Mouse (Mus musculus): ENCODE measurements at regions not wholly inside any gene's neighbourhood (a gene's known extent, or its start where the extent isn't known, plus 50 kb on each side); places are given as distances from the start of the nearest gene placed in this dataset.

DNA sequence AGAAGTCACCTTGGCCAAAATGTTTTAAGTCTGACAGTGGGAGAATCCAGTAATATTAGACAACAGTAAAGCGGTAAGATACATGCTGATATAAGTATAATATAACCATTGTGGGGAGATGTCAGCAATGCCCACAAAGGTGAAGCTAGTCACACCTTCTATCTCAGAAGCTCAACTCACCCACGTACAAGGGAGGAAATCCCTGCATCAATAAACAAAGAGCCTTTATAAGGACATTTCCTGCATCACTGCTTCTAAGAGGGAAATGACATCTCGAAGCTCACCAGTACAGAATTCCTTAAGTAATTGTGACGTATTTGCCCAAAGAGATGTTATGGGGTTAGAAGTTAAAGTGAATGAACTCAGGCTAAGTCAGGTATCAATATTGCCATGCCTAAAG, 186.3 kb upstream of the Lpp start:
- Histone ChIP-seq H3K36me3 (replicated peaks; ENCODE audit: low read length) (no peaks in the 10 kb centered on the region), H3K4me3 (replicated peaks) (no peak overlapping the region), H3K27me3 (replicated peaks) (peaks cover 30% of the 10 kb centered on the region), H3K9me3 (no peaks in the 10 kb centered on the region), H3K4me1 (peaks cover 29% of the 10 kb centered on the region)
- no peak for TF ChIP-seq GATA1 (IDR thresholded peaks at IDR 0.05; ENCODE audit: borderline replicate concordance, low read length)
- no peak for TF ChIP-seq FLI1 (IDR thresholded peaks at IDR 0.05; ENCODE audit: low read length)

DNA sequence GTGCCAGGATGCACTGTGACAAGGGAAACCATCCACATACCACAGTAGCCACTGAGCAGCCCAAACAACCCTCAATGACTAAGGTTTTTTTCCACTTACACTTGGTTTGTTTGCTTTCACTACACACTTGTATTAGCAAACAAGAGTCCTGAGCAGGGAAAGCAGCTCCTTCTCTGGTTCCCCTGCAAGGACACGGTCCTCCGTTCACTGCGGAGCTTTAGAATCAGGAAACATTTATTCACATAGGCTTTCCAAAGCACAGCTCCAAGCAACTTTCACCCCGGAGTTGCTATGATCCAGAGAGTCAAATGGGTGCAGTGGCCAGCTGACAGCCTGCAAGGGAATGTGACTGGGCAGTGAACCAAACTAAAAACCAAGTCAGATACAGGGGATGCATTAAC, 186.8 kb upstream of the Lpp start:
- Histone ChIP-seq H3K4me3 (replicated peaks) (no peak overlapping the region), H3K36me3 (replicated peaks; ENCODE audit: low read length) (no peaks in the 10 kb centered on the region), H3K4me1 (peaks cover 29% of the 10 kb centered on the region), H3K9me3 (no peaks in the 10 kb centered on the region), H3K27me3 (replicated peaks) (peaks cover 34% of the 10 kb centered on the region)
- TF ChIP-seq FLI1 (IDR thresholded peaks at IDR 0.05; ENCODE audit: low read length): no peak
- no peak for TF ChIP-seq GATA1 (IDR thresholded peaks at IDR 0.05; ENCODE audit: borderline replicate concordance, low read length)

DNA sequence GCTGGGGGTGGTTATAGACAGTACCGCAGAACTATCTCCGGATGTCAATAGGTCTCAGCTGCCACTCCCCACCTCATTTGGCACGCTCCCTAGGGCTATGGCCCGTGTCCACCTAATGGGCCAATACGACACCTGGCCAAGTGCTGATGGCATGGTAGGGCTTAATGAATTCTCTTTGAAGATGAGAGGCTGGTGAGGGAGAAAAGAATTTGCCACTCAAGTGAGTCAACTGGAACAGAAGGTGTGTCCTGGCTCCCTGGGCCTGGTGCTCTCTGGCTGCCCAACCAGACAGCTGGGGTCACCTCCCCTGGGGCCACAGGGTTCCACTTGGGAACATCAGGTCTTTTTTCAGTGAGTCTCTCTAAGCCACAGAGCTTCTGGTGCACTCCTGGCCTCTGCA, 187.7 kb upstream of the Lpp start:
- Histone ChIP-seq H3K4me3 (replicated peaks) (no peak overlapping the region), H3K27me3 (replicated peaks) (peaks cover 35% of the 10 kb centered on the region), H3K4me1 (peaks cover 29% of the 10 kb centered on the region), H3K9me3 (no peaks in the 10 kb centered on the region), H3K36me3 (replicated peaks; ENCODE audit: low read length) (no peaks in the 10 kb centered on the region)
- TF ChIP-seq GATA1 (IDR thresholded peaks at IDR 0.05; ENCODE audit: borderline replicate concordance, low read length) (no peak), FLI1 (IDR thresholded peaks at IDR 0.05; ENCODE audit: low read length) (no peak)

DNA sequence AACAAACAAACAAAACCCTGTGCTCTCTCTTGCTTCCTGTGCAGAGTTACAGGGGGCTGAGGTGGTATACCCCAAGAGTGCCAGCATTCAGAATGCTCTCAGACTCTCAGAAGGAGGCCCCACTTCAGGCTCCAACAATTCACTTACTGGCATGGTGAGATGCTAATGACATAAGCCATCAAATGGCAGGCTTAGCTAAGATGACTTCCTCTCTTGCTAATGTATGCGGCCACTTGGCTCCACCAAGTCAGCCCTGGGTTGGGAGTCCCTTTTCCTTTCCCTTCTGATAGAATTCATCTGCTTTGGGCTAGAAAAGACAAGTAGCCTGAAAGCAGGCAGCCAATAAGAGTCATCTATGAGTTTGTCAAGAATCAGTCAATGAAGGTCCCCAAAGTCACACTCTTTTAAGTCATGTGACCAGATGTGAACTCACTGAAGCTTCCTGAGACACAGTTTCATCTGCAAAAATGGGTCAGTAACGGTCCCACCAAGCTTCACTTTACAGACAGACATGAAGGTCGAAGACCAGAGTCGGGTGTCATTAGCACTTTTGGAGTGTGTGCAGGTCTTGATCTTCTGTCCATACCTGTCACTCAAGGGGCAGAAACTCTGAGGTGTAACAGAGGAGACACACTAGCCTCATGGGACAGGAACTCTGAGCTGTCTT, 189.1 kb upstream of the Lpp start:
- H3K4me3 ChIP-seq (replicated peaks): no peak overlapping the region
- no peaks in the 10 kb centered on the region for H3K36me3 ChIP-seq (replicated peaks; ENCODE audit: low read length)
- peaks cover 34% of the 10 kb centered on the region for H3K27me3 ChIP-seq (replicated peaks)
- no peaks in the 10 kb centered on the region for H3K9me3 ChIP-seq
- peaks cover 29% of the 10 kb centered on the region for H3K4me1 ChIP-seq
- TF ChIP-seq FLI1 (IDR thresholded peaks at IDR 0.05; ENCODE audit: low read length) (no peak), GATA1 (IDR thresholded peaks at IDR 0.05; ENCODE audit: borderline replicate concordance, low read length) (no peak)

DNA sequence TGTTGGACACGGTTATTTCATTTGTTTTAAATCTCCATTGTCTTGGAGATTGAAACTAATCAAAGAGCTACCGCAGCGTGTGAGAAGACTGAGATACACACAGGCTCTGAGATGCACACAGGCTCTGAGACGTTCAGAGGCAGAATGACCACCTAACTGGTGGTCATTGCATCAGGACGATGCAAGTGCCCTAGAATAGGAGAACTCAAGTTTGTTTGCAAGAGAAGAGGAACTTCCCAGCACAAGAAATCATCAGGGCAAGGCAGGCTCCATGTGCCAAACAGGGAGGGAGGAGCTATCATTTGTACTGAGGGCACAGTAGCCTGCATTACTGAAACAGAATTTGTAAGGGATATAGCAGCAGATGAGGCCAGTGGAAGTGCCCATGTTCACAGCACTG, 190.7 kb upstream of the Lpp start:
- TF ChIP-seq GATA1 (IDR thresholded peaks at IDR 0.05; ENCODE audit: borderline replicate concordance, low read length): no peak
- TF ChIP-seq FLI1 (IDR thresholded peaks at IDR 0.05; ENCODE audit: low read length): no peak
- H3K4me1 ChIP-seq: peaks cover 28% of the 10 kb centered on the region
- no peak overlapping the region for H3K4me3 ChIP-seq (replicated peaks)
- H3K27me3 ChIP-seq (replicated peaks): peaks cover 24% of the 10 kb centered on the region
- H3K36me3 ChIP-seq (replicated peaks; ENCODE audit: low read length): no peaks in the 10 kb centered on the region
- H3K9me3 ChIP-seq: no peaks in the 10 kb centered on the region

DNA sequence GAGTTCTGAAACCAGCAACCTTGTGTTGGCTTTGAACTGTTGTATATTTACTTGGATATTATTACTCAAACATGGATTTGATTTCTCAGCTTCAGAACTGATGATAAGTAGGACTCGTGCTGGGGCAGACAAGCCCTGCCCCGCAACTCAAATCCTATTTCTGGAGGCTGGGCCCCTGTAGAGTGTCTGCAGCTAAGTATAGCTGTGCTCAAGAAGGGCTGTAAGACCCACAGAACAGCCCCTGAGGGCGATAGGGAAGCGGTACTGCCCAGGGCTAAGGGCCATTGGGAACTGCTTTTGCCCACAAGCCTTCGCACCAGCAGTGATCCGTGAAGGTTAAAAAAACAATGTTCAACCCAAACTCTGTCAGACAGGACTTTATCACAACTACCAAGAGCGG, 191.9 kb upstream of the Lpp start:
- H3K4me1 ChIP-seq: peaks cover 23% of the 10 kb centered on the region
- H3K9me3 ChIP-seq: no peaks in the 10 kb centered on the region
- TF ChIP-seq GATA1 (IDR thresholded peaks at IDR 0.05; ENCODE audit: borderline replicate concordance, low read length) (no peak), FLI1 (IDR thresholded peaks at IDR 0.05; ENCODE audit: low read length) (no peak)
- H3K4me3 ChIP-seq (replicated peaks): no peak overlapping the region
- no peaks in the 10 kb centered on the region for H3K36me3 ChIP-seq (replicated peaks; ENCODE audit: low read length)
- H3K27me3 ChIP-seq (replicated peaks): peaks cover 26% of the 10 kb centered on the region

DNA sequence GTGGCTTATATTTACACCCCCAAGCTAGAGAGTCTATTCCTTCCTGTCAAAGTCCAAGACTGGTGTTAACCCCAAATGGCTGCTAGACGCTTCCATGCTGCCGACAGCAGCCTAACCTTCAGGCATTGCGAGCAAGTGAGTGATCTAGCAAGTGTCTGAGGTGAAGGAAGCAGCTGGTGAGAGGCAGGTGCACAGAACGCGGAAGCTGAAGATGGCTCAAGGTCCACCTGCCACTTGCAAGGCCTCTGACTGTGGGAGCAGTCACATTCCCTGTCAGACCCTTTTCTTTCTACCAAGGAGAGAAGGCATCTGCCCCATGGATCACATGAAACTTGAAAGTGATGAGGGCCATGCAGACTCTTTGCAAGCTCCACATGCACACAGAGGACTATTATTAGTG, 193.1 kb upstream of the Lpp start:
- Histone ChIP-seq H3K27me3 (replicated peaks) (peaks cover 25% of the 10 kb centered on the region), H3K4me1 (peaks cover 10% of the 10 kb centered on the region), H3K9me3 (no peaks in the 10 kb centered on the region), H3K4me3 (replicated peaks) (no peak overlapping the region), H3K36me3 (replicated peaks; ENCODE audit: low read length) (no peaks in the 10 kb centered on the region)
- TF ChIP-seq FLI1 (IDR thresholded peaks at IDR 0.05; ENCODE audit: low read length) (no peak), GATA1 (IDR thresholded peaks at IDR 0.05; ENCODE audit: borderline replicate concordance, low read length) (no peak)

DNA sequence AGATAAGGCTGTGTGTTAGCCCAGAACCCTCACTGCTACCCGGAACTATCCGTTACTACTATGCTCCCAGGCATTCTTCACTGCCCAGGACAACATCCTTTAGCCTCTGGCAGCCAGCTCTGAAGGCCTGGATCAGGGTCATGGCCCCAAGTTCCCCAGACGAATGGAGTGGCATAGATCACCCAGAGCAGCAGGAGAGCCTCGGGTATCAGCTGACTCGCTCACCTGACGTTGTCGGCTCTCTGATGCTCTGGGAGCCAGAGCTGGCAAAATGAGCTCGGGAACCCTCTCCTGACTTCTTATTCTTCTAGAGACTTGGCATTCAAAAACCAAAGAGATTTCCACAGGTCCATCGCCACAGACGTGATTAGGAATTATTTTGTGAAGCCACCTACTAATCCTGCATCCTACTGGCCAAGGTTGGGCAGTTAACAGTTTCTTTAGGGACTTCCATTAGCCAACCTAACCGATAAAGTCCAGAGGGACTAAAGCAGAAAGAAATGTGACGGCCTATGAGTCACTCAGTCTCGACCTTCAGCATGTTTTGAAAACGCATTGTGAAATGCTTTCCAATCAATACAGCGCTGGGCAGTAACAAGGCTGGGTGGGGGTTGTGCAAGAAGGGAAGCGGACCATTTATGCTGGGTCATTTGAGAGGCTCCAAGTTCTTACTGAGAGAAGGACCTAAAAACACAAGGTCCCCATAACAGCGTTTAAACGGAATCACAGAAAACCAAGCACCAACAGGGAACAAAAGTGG, 193.7 kb upstream of the Lpp start:
- Histone ChIP-seq H3K36me3 (replicated peaks; ENCODE audit: low read length) (no peaks in the 10 kb centered on the region), H3K4me1 (peaks cover 7% of the 10 kb centered on the region), H3K9me3 (no peaks in the 10 kb centered on the region), H3K4me3 (replicated peaks) (no peak overlapping the region), H3K27me3 (replicated peaks) (peaks cover 26% of the 10 kb centered on the region)
- TF ChIP-seq FLI1 (IDR thresholded peaks at IDR 0.05; ENCODE audit: low read length) (no peak), GATA1 (IDR thresholded peaks at IDR 0.05; ENCODE audit: borderline replicate concordance, low read length) (no peak)

DNA sequence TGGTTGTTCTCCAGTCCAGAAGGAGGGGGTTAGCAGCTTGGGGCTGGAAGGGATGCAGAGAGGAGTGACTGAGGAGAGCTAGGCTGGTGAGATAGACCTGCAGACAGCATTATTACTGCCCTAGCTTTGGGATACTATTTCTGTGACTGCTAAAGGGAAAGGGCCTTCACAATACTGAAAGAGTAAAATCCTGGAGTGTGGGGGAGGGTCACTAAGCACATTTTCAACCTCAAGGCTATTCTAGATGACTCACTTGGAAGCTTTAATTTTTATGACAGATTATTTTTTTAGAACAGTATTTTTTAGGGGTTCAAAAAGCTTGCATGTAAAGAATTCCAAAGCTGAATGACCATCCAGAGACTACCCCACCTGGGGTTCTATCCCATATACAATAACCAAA, 195.0 kb upstream of the Lpp start:
- no peaks in the 10 kb centered on the region for H3K36me3 ChIP-seq (replicated peaks; ENCODE audit: low read length)
- no peaks in the 10 kb centered on the region; the same call in 1 of the 2 replicates for H3K4me1 ChIP-seq
- H3K27me3 ChIP-seq (replicated peaks): peaks cover 28% of the 10 kb centered on the region
- TF ChIP-seq GATA1 (IDR thresholded peaks at IDR 0.05; ENCODE audit: borderline replicate concordance, low read length): no peak
- no peak for TF ChIP-seq FLI1 (IDR thresholded peaks at IDR 0.05; ENCODE audit: low read length)
- no peaks in the 10 kb centered on the region for H3K9me3 ChIP-seq
- H3K4me3 ChIP-seq (replicated peaks): no peak overlapping the region

DNA sequence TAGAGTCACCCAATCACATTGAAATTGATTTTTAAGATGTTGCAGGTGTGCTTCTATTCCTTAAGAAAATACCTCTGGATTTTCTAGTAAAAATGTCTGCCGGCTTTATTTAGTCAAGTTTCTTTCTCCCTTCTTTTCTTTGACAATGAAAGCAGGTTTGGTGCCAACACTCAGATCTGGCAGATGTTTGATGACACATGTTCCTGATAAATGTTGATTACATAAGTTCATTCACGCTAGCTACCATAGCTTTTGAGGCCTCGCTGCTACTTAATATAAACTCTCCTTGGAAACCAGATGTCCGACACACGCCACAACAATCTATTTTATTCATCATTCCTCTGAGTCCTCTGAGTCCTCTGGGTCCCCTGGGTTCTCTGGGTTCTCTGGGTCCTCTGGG, 195.7 kb upstream of the Lpp start:
- no peaks in the 10 kb centered on the region for H3K9me3 ChIP-seq
- TF ChIP-seq GATA1 (IDR thresholded peaks at IDR 0.05; ENCODE audit: borderline replicate concordance, low read length) (no peak), FLI1 (IDR thresholded peaks at IDR 0.05; ENCODE audit: low read length) (no peak)
- no peaks in the 10 kb centered on the region for H3K36me3 ChIP-seq (replicated peaks; ENCODE audit: low read length)
- no peak overlapping the region for H3K4me3 ChIP-seq (replicated peaks)
- H3K4me1 ChIP-seq: no peaks in the 10 kb centered on the region; the same call in 1 of the 2 replicates
- peaks cover 27% of the 10 kb centered on the region for H3K27me3 ChIP-seq (replicated peaks)
